8 mouse cellular contexts compared by ENCODE assay signal in the genomic region with DNA sequence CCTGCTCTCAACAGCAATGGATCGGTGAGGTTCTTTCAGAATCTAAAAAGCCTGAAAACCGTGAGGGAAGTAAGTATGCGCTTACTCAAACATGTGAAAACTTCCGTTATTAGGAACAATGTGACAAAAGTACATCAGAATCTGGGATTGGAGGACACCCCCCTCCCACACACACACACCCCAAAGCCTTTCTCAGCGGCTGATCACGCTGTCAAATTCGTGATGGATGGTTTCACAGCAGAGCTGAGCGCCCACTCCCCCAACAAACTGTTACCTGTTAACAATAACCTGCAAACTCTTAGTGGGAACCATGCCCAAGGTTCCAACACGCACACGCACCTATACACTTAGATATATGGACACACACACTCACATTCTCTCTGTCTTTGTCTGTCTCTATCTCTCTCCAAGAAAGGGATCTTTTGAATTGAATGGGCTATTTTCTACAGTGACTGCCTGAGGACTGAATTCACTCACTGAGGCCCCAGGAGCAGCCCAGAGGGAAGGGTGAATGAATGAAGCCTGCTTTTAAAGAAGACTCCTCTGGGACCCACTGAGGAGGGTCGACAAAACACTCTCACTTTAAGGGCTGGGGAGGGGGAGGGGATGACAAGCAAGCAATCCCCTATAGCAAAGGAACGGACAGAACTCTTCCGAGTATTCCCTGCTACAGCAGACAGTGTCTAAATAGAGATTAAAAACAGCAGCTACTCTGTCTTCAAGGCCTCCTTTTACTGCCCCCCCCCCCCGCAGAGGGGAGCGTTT. TPM values are rescaled to one million over a fixed set of nuclear protein-coding genes. Genes with fewer than 3 reads are reported as not detected.
A peak's percentile ranks its signal among the peaks of the same experiment; 100 is the strongest.
DNase-seq lines count a peak whose midpoint lies in the region; ATAC-seq lines count a peak whose summit lies in the region.

No protein-coding gene starts in this region.

- no peak for ATAC-seq in lung, embryonic 16.5 days (ENCODE audit: low read depth)
- ATAC-seq in forebrain, embryonic 13.5 days = no peak
- ATAC-seq in liver, embryonic 13.5 days (ENCODE audit: low read depth) = no peak
- no peak for ATAC-seq in stomach, embryonic 15.5 days (ENCODE audit: insufficient read depth, low FRiP score, low read depth)

- 15% methylated on average over 15 of the region's 15 CpGs for WGBS in lung, embryonic 16.5 days
- 4% methylated on average over 15 of the region's 15 CpGs for WGBS in forebrain, embryonic 13.5 days
- 41% methylated on average over 15 of the region's 15 CpGs for WGBS in liver, embryonic 13.5 days (ENCODE audit: insufficient replicate concordance)
- WGBS in stomach, embryonic 15.5 days = 14% methylated on average over 15 of the region's 15 CpGs

- H3K4me1 ChIP-seq in lung, embryonic 16.5 days (replicated peaks; ENCODE audit: control insufficient read depth, insufficient read depth, low read length) = peaks cover 28% of the 10 kb centered on the region
- H3K4me1 ChIP-seq in forebrain, embryonic 13.5 days = peaks cover 32% of the 10 kb centered on the region
- H3K4me1 ChIP-seq in liver, embryonic 13.5 days (replicated peaks) = peaks cover 47% of the 10 kb centered on the region
- H3K4me1 ChIP-seq in stomach, embryonic 15.5 days = peaks cover 10% of the 10 kb centered on the region

- H3K27ac ChIP-seq in lung, embryonic 16.5 days (ENCODE audit: low read length) = 0 out of 2 replicates have a peak overlapping the region, but pooled peaks have one; percentile 23
- peak overlapping the region; percentile 93; the same call in 1 of the 2 replicates for H3K27ac ChIP-seq in forebrain, embryonic 13.5 days
- no peak overlapping the region for H3K27ac ChIP-seq in liver, embryonic 13.5 days
- no peak overlapping the region for H3K27ac ChIP-seq in stomach, embryonic 15.5 days

- no peak for DNase-seq in lung, postnatal 36 days
- DNase-seq in liver, embryonic 13.5 days = no peak
- no peak for DNase-seq in right cerebral cortex, adult 2 months (ENCODE audit: low spot score in 2 of 2)
- DNase-seq in thymus, postnatal 14 days = no peak
- DNase-seq in c-Kit-positive CD71-positive TER-119-positive erythroid progenitor cells, embryonic 14.5 days (ENCODE audit: low spot score) = no peak

- H3K9ac ChIP-seq in lung, embryonic 16.5 days (ENCODE audit: low read length) = peak overlapping the region; percentile 77
- peak overlapping the region; percentile 88 for H3K9ac ChIP-seq in forebrain, embryonic 13.5 days
- peak overlapping the region; percentile 86 for H3K9ac ChIP-seq in liver, embryonic 13.5 days
- peak overlapping the region; percentile 69; the same call in 1 of the 2 replicates for H3K9ac ChIP-seq in stomach, embryonic 15.5 days

- no peaks in the 10 kb centered on the region for H3K27me3 ChIP-seq in lung, embryonic 16.5 days (ENCODE audit: control insufficient read depth, insufficient read depth, low read depth, low read length)
- no peaks in the 10 kb centered on the region for H3K27me3 ChIP-seq in forebrain, embryonic 13.5 days
- no peaks in the 10 kb centered on the region for H3K27me3 ChIP-seq in liver, embryonic 13.5 days
- no peaks in the 10 kb centered on the region for H3K27me3 ChIP-seq in stomach, embryonic 15.5 days (replicated peaks)

- peak overlapping the region; percentile 90 for H3K4me2 ChIP-seq in lung, embryonic 16.5 days (ENCODE audit: low read depth, low read length)
- H3K4me2 ChIP-seq in forebrain, embryonic 13.5 days = peak overlapping the region; percentile 84
- H3K4me2 ChIP-seq in liver, embryonic 13.5 days = peak overlapping the region; percentile 88
- H3K4me2 ChIP-seq in stomach, embryonic 15.5 days = peak overlapping the region; percentile 75

- H3K36me3 ChIP-seq in lung, embryonic 16.5 days (ENCODE audit: control insufficient read depth, insufficient read depth, low read length) = peaks cover 16% of the 10 kb centered on the region
- peaks cover 30% of the 10 kb centered on the region for H3K36me3 ChIP-seq in forebrain, embryonic 13.5 days (ENCODE audit: poor library complexity, severe bottlenecking)
- H3K36me3 ChIP-seq in liver, embryonic 13.5 days = peaks cover 34% of the 10 kb centered on the region
- H3K36me3 ChIP-seq in stomach, embryonic 15.5 days = peaks cover 23% of the 10 kb centered on the region

- no peaks in the 10 kb centered on the region for H3K9me3 ChIP-seq in lung, embryonic 16.5 days (ENCODE audit: control insufficient read depth, low read length)
- H3K9me3 ChIP-seq in forebrain, embryonic 13.5 days (replicated peaks) = no peaks in the 10 kb centered on the region
- H3K9me3 ChIP-seq in liver, embryonic 13.5 days (replicated peaks) = no peaks in the 10 kb centered on the region
- no peaks in the 10 kb centered on the region for H3K9me3 ChIP-seq in stomach, embryonic 15.5 days

- peak overlapping the region; percentile 73 for H3K4me3 ChIP-seq in lung, embryonic 16.5 days (ENCODE audit: low read length)
- peak overlapping the region; percentile 91 for H3K4me3 ChIP-seq in forebrain, embryonic 13.5 days
- peak overlapping the region; percentile 76 for H3K4me3 ChIP-seq in liver, embryonic 13.5 days (replicated peaks)
- peak overlapping the region; percentile 83 for H3K4me3 ChIP-seq in stomach, embryonic 15.5 days (replicated peaks)

RNA-seq across cellular contexts. Expression of gene Acly, which starts 1.6 kb away (rescaled TPM):
- 150 and 155 TPM in 2 replicates for polyA plus RNA-seq in lung, embryonic 16.5 days (2015; fragmentation: Nextera tagmentation; extraction: Ambion mirVana)
- 251 and 271 TPM in 2 replicates for polyA plus RNA-seq in forebrain, embryonic 13.5 days (2015; fragmentation: Nextera tagmentation; extraction: Ambion mirVana)
- polyA plus RNA-seq in liver, embryonic 13.5 days (2015; fragmentation: Nextera tagmentation; extraction: Ambion mirVana) = 86.2 and 108 TPM in 2 replicates
- polyA plus RNA-seq in stomach, embryonic 15.5 days (2015; fragmentation: Nextera tagmentation; extraction: Ambion mirVana) = 153 and 180 TPM in 2 replicates

RNA-seq across cellular contexts. Expression of gene Ttc25, which starts 19.2 kb away (rescaled TPM):
- 4.0 and 4.5 TPM in 2 replicates for polyA plus RNA-seq in lung, embryonic 16.5 days (2015; fragmentation: Nextera tagmentation; extraction: Ambion mirVana)
- 1.6 and 1.9 TPM in 2 replicates for polyA plus RNA-seq in forebrain, embryonic 13.5 days (2015; fragmentation: Nextera tagmentation; extraction: Ambion mirVana)
- polyA plus RNA-seq in liver, embryonic 13.5 days (2015; fragmentation: Nextera tagmentation; extraction: Ambion mirVana) = 0.08 and 0.16 TPM in 2 replicates
- 0.24 and 0.37 TPM in 2 replicates for polyA plus RNA-seq in stomach, embryonic 15.5 days (2015; fragmentation: Nextera tagmentation; extraction: Ambion mirVana)

RNA-seq across cellular contexts. Expression of gene Cnp, which starts 48.5 kb away (rescaled TPM):
- 35.2 and 35.5 TPM in 2 replicates for polyA plus RNA-seq in lung, embryonic 16.5 days (2015; fragmentation: Nextera tagmentation; extraction: Ambion mirVana)
- polyA plus RNA-seq in forebrain, embryonic 13.5 days (2015; fragmentation: Nextera tagmentation; extraction: Ambion mirVana) = 20.1 and 20.8 TPM in 2 replicates
- 13.2 and 14.1 TPM in 2 replicates for polyA plus RNA-seq in liver, embryonic 13.5 days (2015; fragmentation: Nextera tagmentation; extraction: Ambion mirVana)
- 35.3 and 42.7 TPM in 2 replicates for polyA plus RNA-seq in stomach, embryonic 15.5 days (2015; fragmentation: Nextera tagmentation; extraction: Ambion mirVana)

RNA-seq across cellular contexts. Expression of gene Klhl11, which starts 53.7 kb away (rescaled TPM):
- 8.3 and 8.4 TPM in 2 replicates for polyA plus RNA-seq in lung, embryonic 16.5 days (2015; fragmentation: Nextera tagmentation; extraction: Ambion mirVana)
- 12.1 and 12.2 TPM in 2 replicates for polyA plus RNA-seq in forebrain, embryonic 13.5 days (2015; fragmentation: Nextera tagmentation; extraction: Ambion mirVana)
- polyA plus RNA-seq in liver, embryonic 13.5 days (2015; fragmentation: Nextera tagmentation; extraction: Ambion mirVana) = 2.4 and 2.6 TPM in 2 replicates
- 7.4 and 8.1 TPM in 2 replicates for polyA plus RNA-seq in stomach, embryonic 15.5 days (2015; fragmentation: Nextera tagmentation; extraction: Ambion mirVana)

Comparison
In these comparisons a context has a peak if more than half of its experiments do, and no peak if none do; other contexts are left out.
1. H3K27ac ChIP-seq: peak in lung, embryonic 16.5 days (single experiment) and forebrain, embryonic 13.5 days (single experiment); none in liver, embryonic 13.5 days (single experiment) and stomach, embryonic 15.5 days (single experiment).
2. Peak in every context shown above with its lines, with median percentiles within 50 percentile points of each other: H3K4me2 ChIP-seq, H3K4me3 ChIP-seq and H3K9ac ChIP-seq.